8 mouse cellular contexts compared by ENCODE assay signal in the genomic region with DNA sequence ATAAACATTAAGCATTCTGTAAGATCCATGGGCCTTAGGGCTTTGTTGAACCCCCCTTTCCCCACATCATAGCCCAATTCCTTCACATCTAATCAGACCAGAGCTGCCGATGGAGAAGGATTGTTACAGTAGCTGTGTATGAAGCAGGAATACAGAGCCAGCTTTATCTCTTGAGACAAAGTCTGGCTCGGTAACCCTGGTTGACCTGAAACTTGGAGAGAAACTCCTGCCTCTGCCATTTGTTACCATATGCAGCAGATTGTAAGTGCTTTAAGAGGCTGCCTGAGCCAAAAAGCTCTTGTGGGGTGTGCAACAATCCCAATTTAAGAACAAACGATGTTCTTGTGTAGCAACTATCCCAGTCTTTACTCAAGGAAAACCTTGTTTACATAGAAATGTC. TPM values are rescaled to one million over a fixed set of nuclear protein-coding genes. Genes with fewer than 3 reads are reported as not detected.
DNase-seq lines count a peak whose midpoint lies in the region; ATAC-seq and TF ChIP-seq lines count a peak whose summit lies in the region.

No protein-coding gene starts in this region.

- peak overlapping the region; percentile 95 for H3K4me2 ChIP-seq in embryonic facial prominence, embryonic 12.5 days (replicated peaks)
- H3K4me2 ChIP-seq in hindbrain, postnatal 0 days (ENCODE audit: low read depth, low read length), result peak overlapping the region; percentile 93
- peak overlapping the region; percentile 96 for H3K4me2 ChIP-seq in neural tube, embryonic 12.5 days (replicated peaks)

- no peak for ATAC-seq in embryonic facial prominence, embryonic 12.5 days (ENCODE audit: insufficient number of reproducible peaks, insufficient read depth, low FRiP score, low TSS enrichment)
- ATAC-seq in hindbrain, postnatal 0 days, result no peak
- ATAC-seq in neural tube, embryonic 12.5 days (ENCODE audit: low FRiP score, low read depth), result no peak

- peak overlapping the region; percentile 86; the same call in 1 of the 2 replicates for H3K9ac ChIP-seq in embryonic facial prominence, embryonic 12.5 days
- H3K9ac ChIP-seq in hindbrain, postnatal 0 days (replicated peaks; ENCODE audit: low read length), result peak overlapping the region; percentile 73
- no peak overlapping the region for H3K9ac ChIP-seq in neural tube, embryonic 12.5 days

- no peaks in the 10 kb centered on the region for H3K36me3 ChIP-seq in embryonic facial prominence, embryonic 12.5 days
- H3K36me3 ChIP-seq in hindbrain, postnatal 0 days (ENCODE audit: insufficient read depth, low read length), result no peaks in the 10 kb centered on the region
- H3K36me3 ChIP-seq in neural tube, embryonic 12.5 days, result no peaks in the 10 kb centered on the region

- 70% methylated on average over 3 of the region's 3 CpGs for WGBS in embryonic facial prominence, embryonic 12.5 days
- WGBS in hindbrain, postnatal 0 days, result 68% methylated on average over 3 of the region's 3 CpGs
- 79% methylated on average over 3 of the region's 3 CpGs for WGBS in neural tube, embryonic 12.5 days

- H3K9me3 ChIP-seq in embryonic facial prominence, embryonic 12.5 days, result no peaks in the 10 kb centered on the region
- H3K9me3 ChIP-seq in hindbrain, postnatal 0 days (ENCODE audit: low read length), result no peaks in the 10 kb centered on the region
- H3K9me3 ChIP-seq in neural tube, embryonic 12.5 days, result no peaks in the 10 kb centered on the region

- no peak overlapping the region for H3K27ac ChIP-seq in embryonic facial prominence, embryonic 12.5 days
- H3K27ac ChIP-seq in hindbrain, postnatal 0 days, result peak overlapping the region; percentile 85; the same call in 1 of the 2 replicates
- H3K27ac ChIP-seq in neural tube, embryonic 12.5 days, result no peak overlapping the region

- DNase-seq in layer of hippocampus, adult 9-11 months, result peak; percentile 10
- no peak for DNase-seq in layer of hippocampus, adult 8-10 months (ENCODE audit: low spot score in 2 of 2)
- DNase-seq in hindbrain, postnatal 0 days (ENCODE audit: low spot score), result no peak
- DNase-seq in yolk sac, embryonic 10.5 days (ENCODE audit: low spot score), result no peak
- no peak for DNase-seq in spleen, postnatal 4 days (ENCODE audit: low spot score in 2 of 2)
- no peak for DNase-seq in lung, postnatal 25 days (ENCODE audit: low spot score)

- H3K27me3 ChIP-seq in embryonic facial prominence, embryonic 12.5 days, result no peaks in the 10 kb centered on the region
- no peaks in the 10 kb centered on the region for H3K27me3 ChIP-seq in hindbrain, postnatal 0 days (ENCODE audit: insufficient read depth, low read length)
- peaks cover 4% of the 10 kb centered on the region; the same call in 1 of the 2 replicates for H3K27me3 ChIP-seq in neural tube, embryonic 12.5 days (replicated peaks)

- no peak for TF ChIP-seq CTCF in hindbrain, postnatal 0 days (IDR thresholded peaks at IDR 0.05; ENCODE audit: low read depth)

- peak overlapping the region; percentile 88 for H3K4me3 ChIP-seq in embryonic facial prominence, embryonic 12.5 days
- peak overlapping the region; percentile 55 for H3K4me3 ChIP-seq in hindbrain, postnatal 0 days (ENCODE audit: low read length)
- H3K4me3 ChIP-seq in neural tube, embryonic 12.5 days, result peak overlapping the region; percentile 78

- peaks cover 8% of the 10 kb centered on the region for H3K4me1 ChIP-seq in embryonic facial prominence, embryonic 12.5 days
- peaks cover 7% of the 10 kb centered on the region for H3K4me1 ChIP-seq in hindbrain, postnatal 0 days (ENCODE audit: insufficient read depth, low read length)
- peaks cover 12% of the 10 kb centered on the region for H3K4me1 ChIP-seq in neural tube, embryonic 12.5 days

RNA-seq across cellular contexts. Expression of a gene that starts 3.4 kb away (rescaled TPM):
- total RNA-seq in layer of hippocampus, adult 8-10 months (2022), result 100 to 1,000 TPM; 155 to 181 (median 165) TPM
- polyA plus RNA-seq in embryonic facial prominence, embryonic 12.5 days (2016; fragmentation: Nextera tagmentation; extraction: Ambion mirVana), result 350 and 367 TPM in 2 replicates
- total RNA-seq in hindbrain, postnatal 0 days (2014; rRNA removed), result 70.5 and 91.4 TPM in 2 replicates
- 498 and 525 TPM in 2 replicates for polyA plus RNA-seq in hindbrain, postnatal 0 days (2015; fragmentation: Nextera tagmentation; extraction: Ambion mirVana)
- 299 and 311 TPM in 2 replicates for polyA plus RNA-seq in neural tube, embryonic 12.5 days (2016; fragmentation: Nextera tagmentation; extraction: Ambion mirVana)

RNA-seq across cellular contexts. Expression of a gene that starts 3.4 kb away (rescaled TPM):
- total RNA-seq in layer of hippocampus, adult 8-10 months (2022), result 10 to 100 TPM; 30.2 to 34.6 (median 34.2) TPM
- 119 and 124 TPM in 2 replicates for polyA plus RNA-seq in embryonic facial prominence, embryonic 12.5 days (2016; fragmentation: Nextera tagmentation; extraction: Ambion mirVana)
- total RNA-seq in hindbrain, postnatal 0 days (2014; rRNA removed), result 39.9 and 41.0 TPM in 2 replicates
- 69.2 and 76.0 TPM in 2 replicates for polyA plus RNA-seq in hindbrain, postnatal 0 days (2015; fragmentation: Nextera tagmentation; extraction: Ambion mirVana)
- 93.4 and 104 TPM in 2 replicates for polyA plus RNA-seq in neural tube, embryonic 12.5 days (2016; fragmentation: Nextera tagmentation; extraction: Ambion mirVana)
